Mouse (Mus musculus): Measurements from ENCODE around the gene D6Ertd527e. TPM values are rescaled to one million over a fixed set of nuclear protein-coding genes. Genes with fewer than 3 reads are reported as not detected.

The D6Ertd527e gene
- polyA plus RNA-seq, 1 experiment from 2014 or later = 0.42 TPM

GRCm38 (mm10) chr6:87115981-87116380 is 11.4 kb downstream of the D6Ertd527e start:
- H3K4me3 ChIP-seq = no peak overlapping the region
- no peak overlapping the region for H3K9ac ChIP-seq
- H3K27me3 ChIP-seq = no peaks in the 10 kb centered on the region
- H3K4me1 ChIP-seq = peaks cover 9% of the 10 kb centered on the region; the same call in 1 of the 2 replicates
- no peaks in the 10 kb centered on the region for H3K9me3 ChIP-seq
- ATAC-seq (ENCODE audit: borderline replicate concordance, extremely low read depth, low FRiP score, low TSS enrichment) = no peak
- WGBS = 90% methylated on average over 2 of the region's 2 CpGs
- H3K4me2 ChIP-seq = no peak overlapping the region
- no peaks in the 10 kb centered on the region for H3K36me3 ChIP-seq
- H3K27ac ChIP-seq = no peak overlapping the region

GRCm38 (mm10) chr6:87116596-87116995 is 12.1 kb downstream of the D6Ertd527e start:
- Histone ChIP-seq H3K4me2 (no peak overlapping the region), H3K9me3 (no peaks in the 10 kb centered on the region), H3K27ac (no peak overlapping the region), H3K27me3 (no peaks in the 10 kb centered on the region), H3K9ac (no peak overlapping the region), H3K4me3 (no peak overlapping the region), H3K4me1 (peaks cover 9% of the 10 kb centered on the region; the same call in 1 of the 2 replicates), H3K36me3 (no peaks in the 10 kb centered on the region)
- ATAC-seq (ENCODE audit: borderline replicate concordance, extremely low read depth, low FRiP score, low TSS enrichment) = no peak
- 79% methylated on average over 7 of the region's 7 CpGs for WGBS

- H3K4me1 ChIP-seq = peaks cover 9% of the 10 kb centered on the region; the same call in 1 of the 2 replicates
- WGBS = 74% methylated on average over 20 of the region's 20 CpGs
- peak; percentile 55; the same call in 1 of the 2 replicates for ATAC-seq (ENCODE audit: borderline replicate concordance, extremely low read depth, low FRiP score, low TSS enrichment)
- no peaks in the 10 kb centered on the region for H3K9me3 ChIP-seq
- H3K9ac ChIP-seq = no peak overlapping the region
- no peak overlapping the region for H3K4me3 ChIP-seq
- H3K4me2 ChIP-seq = no peak overlapping the region
- peak overlapping the region; percentile 67; the same call in 1 of the 2 replicates for H3K27ac ChIP-seq
- H3K27me3 ChIP-seq = no peaks in the 10 kb centered on the region
- H3K36me3 ChIP-seq = no peaks in the 10 kb centered on the region
Observed at GRCm38 (mm10) chr6:87119066-87119837, 14.7 kb downstream of the D6Ertd527e start.

GRCm38 (mm10) chr6:87119975-87120374 is 15.4 kb downstream of the D6Ertd527e start:
- WGBS = 31% methylated on average over 4 of the region's 4 CpGs
- Histone ChIP-seq H3K4me1 (peaks cover 9% of the 10 kb centered on the region; the same call in 1 of the 2 replicates), H3K4me2 (no peak overlapping the region), H3K27ac (peak overlapping the region; percentile 67; the same call in 1 of the 2 replicates), H3K9me3 (no peaks in the 10 kb centered on the region), H3K9ac (no peak overlapping the region), H3K27me3 (no peaks in the 10 kb centered on the region), H3K4me3 (no peak overlapping the region), H3K36me3 (no peaks in the 10 kb centered on the region)
- ATAC-seq (ENCODE audit: borderline replicate concordance, extremely low read depth, low FRiP score, low TSS enrichment) = no peak

GRCm38 (mm10) chr6:87120661-87121060 is 16.1 kb downstream of the D6Ertd527e start:
- Histone ChIP-seq H3K36me3 (no peaks in the 10 kb centered on the region), H3K27ac (no peak overlapping the region), H3K27me3 (no peaks in the 10 kb centered on the region), H3K9ac (no peak overlapping the region), H3K4me1 (peaks cover 9% of the 10 kb centered on the region; the same call in 1 of the 2 replicates), H3K9me3 (no peaks in the 10 kb centered on the region), H3K4me2 (no peak overlapping the region), H3K4me3 (no peak overlapping the region)
- 74% methylated on average over 6 of the region's 6 CpGs for WGBS
- no peak for ATAC-seq (ENCODE audit: borderline replicate concordance, extremely low read depth, low FRiP score, low TSS enrichment)

GRCm38 (mm10) chr6:87121961-87122360 is 17.4 kb downstream of the D6Ertd527e start:
- no peak for ATAC-seq (ENCODE audit: borderline replicate concordance, extremely low read depth, low FRiP score, low TSS enrichment)
- WGBS = 37% methylated on average over 7 of the region's 7 CpGs
- no peak overlapping the region for H3K4me2 ChIP-seq
- no peaks in the 10 kb centered on the region for H3K9me3 ChIP-seq
- H3K9ac ChIP-seq = no peak overlapping the region
- peaks cover 14% of the 10 kb centered on the region for H3K4me1 ChIP-seq
- no peaks in the 10 kb centered on the region for H3K27me3 ChIP-seq
- no peaks in the 10 kb centered on the region for H3K36me3 ChIP-seq
- H3K27ac ChIP-seq = no peak overlapping the region
- no peak overlapping the region for H3K4me3 ChIP-seq

- Histone ChIP-seq H3K36me3 (no peaks in the 10 kb centered on the region), H3K4me1 (peaks cover 21% of the 10 kb centered on the region), H3K9me3 (no peaks in the 10 kb centered on the region), H3K27ac (no peak overlapping the region), H3K27me3 (no peaks in the 10 kb centered on the region), H3K4me3 (no peak overlapping the region), H3K9ac (no peak overlapping the region), H3K4me2 (no peak overlapping the region)
- no peak for ATAC-seq (ENCODE audit: borderline replicate concordance, extremely low read depth, low FRiP score, low TSS enrichment)
- 59% methylated on average over 6 of the region's 6 CpGs for WGBS
Observed at GRCm38 (mm10) chr6:87123406-87123805, 18.9 kb downstream of the D6Ertd527e start.

GRCm38 (mm10) chr6:87123973-87124372 is 19.4 kb downstream of the D6Ertd527e start:
- no peak for ATAC-seq (ENCODE audit: borderline replicate concordance, extremely low read depth, low FRiP score, low TSS enrichment)
- no peak overlapping the region for H3K4me3 ChIP-seq
- no peak overlapping the region for H3K9ac ChIP-seq
- no peak overlapping the region for H3K4me2 ChIP-seq
- 80% methylated on average over 4 of the region's 4 CpGs for WGBS
- H3K9me3 ChIP-seq = no peaks in the 10 kb centered on the region
- peaks cover 21% of the 10 kb centered on the region for H3K4me1 ChIP-seq
- H3K27ac ChIP-seq = no peak overlapping the region
- no peaks in the 10 kb centered on the region for H3K27me3 ChIP-seq
- no peaks in the 10 kb centered on the region for H3K36me3 ChIP-seq

- no peaks in the 10 kb centered on the region for H3K9me3 ChIP-seq
- no peak overlapping the region for H3K9ac ChIP-seq
- H3K4me2 ChIP-seq = no peak overlapping the region
- H3K4me3 ChIP-seq = no peak overlapping the region
- WGBS = 29% methylated on average over 8 of the region's 8 CpGs
- ATAC-seq (ENCODE audit: borderline replicate concordance, extremely low read depth, low FRiP score, low TSS enrichment) = peak; percentile 67; the same call in 1 of the 2 replicates
- no peaks in the 10 kb centered on the region for H3K36me3 ChIP-seq
- H3K27me3 ChIP-seq = no peaks in the 10 kb centered on the region
- peaks cover 12% of the 10 kb centered on the region for H3K4me1 ChIP-seq
- peak overlapping the region; percentile 32; the same call in 1 of the 2 replicates for H3K27ac ChIP-seq
Observed at GRCm38 (mm10) chr6:87127049-87127753, 22.7 kb downstream of the D6Ertd527e start.

- Histone ChIP-seq H3K4me3 (no peak overlapping the region), H3K27me3 (no peaks in the 10 kb centered on the region), H3K4me1 (peaks cover 12% of the 10 kb centered on the region), H3K36me3 (0 out of 2 replicates have a peak, but pooled peaks cover 3% of the 10 kb centered on the region), H3K9me3 (no peaks in the 10 kb centered on the region), H3K4me2 (no peak overlapping the region), H3K9ac (no peak overlapping the region), H3K27ac (no peak overlapping the region)
- 85% methylated on average over 8 of the region's 8 CpGs for WGBS
- ATAC-seq (ENCODE audit: borderline replicate concordance, extremely low read depth, low FRiP score, low TSS enrichment) = no peak
Observed at GRCm38 (mm10) chr6:87129861-87130260, 25.3 kb downstream of the D6Ertd527e start.

GRCm38 (mm10) chr6:87130628-87131027 is 26.1 kb downstream of the D6Ertd527e start:
- ATAC-seq (ENCODE audit: borderline replicate concordance, extremely low read depth, low FRiP score, low TSS enrichment) = no peak
- Histone ChIP-seq H3K9ac (no peak overlapping the region), H3K4me2 (no peak overlapping the region), H3K27ac (no peak overlapping the region), H3K9me3 (no peaks in the 10 kb centered on the region), H3K4me1 (peaks cover 12% of the 10 kb centered on the region), H3K4me3 (no peak overlapping the region), H3K27me3 (no peaks in the 10 kb centered on the region), H3K36me3 (peaks cover 6% of the 10 kb centered on the region; the same call in 1 of the 2 replicates)
- WGBS = 90% methylated on average over 7 of the region's 7 CpGs

- 64% methylated on average over 1 of the region's 1 CpGs for WGBS
- no peaks in the 10 kb centered on the region for H3K27me3 ChIP-seq
Observed at GRCm38 (mm10) chr6:87131078-87131477, 26.5 kb downstream of the D6Ertd527e start.

More at GRCm38 (mm10) chr6:87131078-87131477, 26.5 kb downstream of the D6Ertd527e start:
- Histone ChIP-seq H3K4me1 (peaks cover 12% of the 10 kb centered on the region), H3K4me2 (no peak overlapping the region), H3K9ac (no peak overlapping the region), H3K9me3 (no peaks in the 10 kb centered on the region), H3K36me3 (peaks cover 9% of the 10 kb centered on the region; the same call in 1 of the 2 replicates), H3K27ac (no peak overlapping the region), H3K4me3 (no peak overlapping the region)
- no peak for ATAC-seq (ENCODE audit: borderline replicate concordance, extremely low read depth, low FRiP score, low TSS enrichment)
